Mouse (Mus musculus): Measurements from ENCODE around the gene Iqcd.

- TF ChIP-seq GATA1 (IDR thresholded peaks at IDR 0.05; ENCODE audit: borderline replicate concordance, low read length) (no peak), FLI1 (IDR thresholded peaks at IDR 0.05; ENCODE audit: low read length) (no peak)
Observed at GRCm38 (mm10) chr5:120579211-120579897, 9.5 kb upstream of the Iqcd start.

All from megakaryocyte, embryonic 14.5 days (primary cell).